Mouse (Mus musculus) liver, embryonic 13.5 days (tissue): ENCODE results near the gene Olfr985. TPM values are rescaled to one million over a fixed set of nuclear protein-coding genes. Genes with fewer than 3 reads are reported as not detected.

Experiments
- ATAC-seq: fragments of 200-750 bp; cut with Nextera tagmentation; 2 replicates; pipeline ENCODE4 v1.8.0; 2017; ENCODE audit warnings: low read depth, mild to moderate bottlenecking, moderate number of reproducible peaks, moderate library complexity
- DNase-seq: peaks from one replicate; pipeline ENCODE4 v3.0.0; 2022
- H3K27ac ChIP-seq: fragments of 300-500 bp; sonication (generic); 2 replicates; pipeline ENCODE4 v1.5.1; 2015; ENCODE audit warnings: moderate library complexity, mild to moderate bottlenecking, inconsistent platforms
- H3K27me3 ChIP-seq: fragments of 300-500 bp; sonication (generic); 2 replicates; pipeline ENCODE4 v1.6.1; 2015; ENCODE audit warnings: mild to moderate bottlenecking, inconsistent platforms
- H3K36me3 ChIP-seq: fragments of 300-500 bp; sonication (generic); 2 replicates; pipeline ENCODE4 v1.6.1; 2015; ENCODE audit warnings: mild to moderate bottlenecking, inconsistent platforms
- H3K4me1 ChIP-seq: fragments of 300-500 bp; sonication (generic); replicated peaks from 2 replicates; pipeline ENCODE4 v1.6.1; 2015; ENCODE audit warnings: inconsistent platforms
- H3K4me2 ChIP-seq: fragments of 300-500 bp; sonication (generic); 2 replicates; pipeline ENCODE4 v1.6.1; 2015; ENCODE audit warnings: inconsistent platforms, mild to moderate bottlenecking, moderate library complexity
- H3K4me3 ChIP-seq: fragments of 300-500 bp; sonication (generic); replicated peaks from 2 replicates; pipeline ENCODE4 v1.5.1; 2015; ENCODE audit warnings: mild to moderate bottlenecking, inconsistent platforms
- H3K9ac ChIP-seq: fragments of 300-500 bp; sonication (generic); 2 replicates; pipeline ENCODE4 v1.6.1; 2015; ENCODE audit warnings: mild to moderate bottlenecking, inconsistent platforms
- H3K9me3 ChIP-seq: fragments of 300-500 bp; sonication (generic); replicated peaks from 2 replicates; pipeline ENCODE4 v1.6.1; 2016; ENCODE audit warnings: inconsistent platforms
- WGBS: fragments of 180-500 bp; shearing (Covaris S2); methylation state at CpG from one replicate; pipeline ENCODE4 v1.1.7; 2015; ENCODE audit not compliant: insufficient replicate concordance; 5-methylcytosine and 5-hydroxymethylcytosine counted together
- polyA plus RNA-seq: library from polyadenylated mRNA; unstranded; fragments of >200 nt; fragmentation: Nextera tagmentation; extraction: Ambion mirVana; gene quantifications from 2 replicates; pipeline ENCODE4 v1.2.1, GENCODE M21; 2015

The Olfr985 gene
- polyA plus RNA-seq = not detected in 2 replicates

DNA sequence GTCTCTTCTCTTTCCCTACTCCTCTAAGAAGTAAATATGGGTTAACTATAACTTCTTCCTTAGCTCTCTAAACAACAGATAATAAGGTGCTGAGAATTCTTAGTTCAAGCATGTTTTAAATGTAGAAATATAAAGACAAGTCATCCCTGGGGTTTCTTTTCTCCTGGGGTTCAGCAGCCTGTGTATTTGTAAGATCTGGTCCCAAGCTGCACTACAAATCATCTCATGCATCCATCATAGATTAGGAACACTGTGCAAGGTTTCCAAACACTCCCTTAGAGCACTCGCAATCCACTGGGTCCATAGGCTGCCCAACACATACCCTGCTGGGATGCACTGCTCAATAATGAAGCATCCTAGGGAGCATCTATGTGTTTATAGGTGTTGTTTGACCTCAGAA lies at the start of gene Olfr985:
Olfr985 (minus strand) TSS at position 101 of the 400 bp plus-strand sequence.
- Histone ChIP-seq H3K4me1 (no peaks in the 10 kb centered on the region), H3K4me3 (no peak within 1 kb of the TSS), H3K9ac (no peak within 1 kb of the TSS), H3K4me2 (no peak within 1 kb of the TSS), H3K9me3 (no peaks in the 10 kb centered on the region), H3K27me3 (no peaks in the 10 kb centered on the region), H3K36me3 (no peaks in the 10 kb centered on the region), H3K27ac (no peak within 1 kb of the TSS)
- ATAC-seq (no peak), DNase-seq (no peak)
- WGBS = 64% methylated on average over 1 of the region's 1 CpGs

- 69% methylated on average over 6 of the region's 6 CpGs for WGBS
- Histone ChIP-seq H3K4me2 (no peak overlapping the region), H3K4me3 (no peak overlapping the region), H3K9ac (no peak overlapping the region), H3K27ac (no peak overlapping the region), H3K27me3 (no peaks in the 10 kb centered on the region), H3K4me1 (no peaks in the 10 kb centered on the region), H3K9me3 (no peaks in the 10 kb centered on the region), H3K36me3 (no peaks in the 10 kb centered on the region)
- DNase-seq (no peak), ATAC-seq (no peak)
These were observed 47.0 kb upstream of the Olfr985 start for GRCm38 (mm10) chr9:40177017-40177416.

DNA sequence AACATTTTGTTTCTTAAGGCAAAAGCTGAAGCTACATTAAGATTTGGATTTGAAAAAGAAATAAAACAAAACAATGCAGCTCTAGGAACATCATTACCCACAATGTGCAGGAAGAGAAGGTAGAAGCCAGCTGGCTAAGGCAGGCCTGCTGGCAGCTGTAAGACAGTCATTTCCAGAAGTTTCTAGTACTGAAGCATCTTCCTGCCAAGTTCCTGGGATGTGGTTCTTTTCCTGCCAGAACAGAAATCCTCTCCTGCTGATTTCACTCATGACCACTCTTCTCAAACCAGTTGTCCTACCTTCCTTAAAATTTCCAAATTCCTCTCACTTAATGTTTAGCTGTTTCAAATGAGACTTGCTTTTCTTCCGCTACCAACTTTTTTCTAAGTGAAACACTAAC lies 36.5 kb upstream of the Olfr985 start:
- no peaks in the 10 kb centered on the region for H3K4me1 ChIP-seq
- WGBS = 75% methylated on average over 1 of the region's 1 CpGs
- ATAC-seq = no peak
- H3K9me3 ChIP-seq = no peaks in the 10 kb centered on the region
- no peak overlapping the region for H3K9ac ChIP-seq
- H3K36me3 ChIP-seq = no peaks in the 10 kb centered on the region
- H3K4me3 ChIP-seq = no peak overlapping the region
- H3K27ac ChIP-seq = no peak overlapping the region
- H3K27me3 ChIP-seq = no peaks in the 10 kb centered on the region
- H3K4me2 ChIP-seq = no peak overlapping the region
- no peak for DNase-seq

GRCm38 (mm10) chr9:40155118-40155644 lies 25.2 kb upstream of the Olfr985 start:
- H3K9me3 ChIP-seq = no peaks in the 10 kb centered on the region
- H3K36me3 ChIP-seq = no peaks in the 10 kb centered on the region
- H3K4me2 ChIP-seq = no peak overlapping the region
- no peaks in the 10 kb centered on the region for H3K27me3 ChIP-seq
- ATAC-seq (no peak), DNase-seq (no peak)
- H3K27ac ChIP-seq = no peak overlapping the region
- H3K4me3 ChIP-seq = no peak overlapping the region
- H3K4me1 ChIP-seq = no peaks in the 10 kb centered on the region
- WGBS = 56% methylated on average over 4 of the region's 4 CpGs
- no peak overlapping the region for H3K9ac ChIP-seq

- Histone ChIP-seq H3K4me3 (no peak overlapping the region), H3K9ac (no peak overlapping the region), H3K4me2 (no peak overlapping the region), H3K36me3 (no peaks in the 10 kb centered on the region), H3K27ac (no peak overlapping the region), H3K27me3 (no peaks in the 10 kb centered on the region), H3K9me3 (no peaks in the 10 kb centered on the region), H3K4me1 (no peaks in the 10 kb centered on the region)
- WGBS = 36% methylated on average over 1 of the region's 1 CpGs
- ATAC-seq = no peak
- no peak for DNase-seq
These were observed 11.6 kb upstream of the Olfr985 start for GRCm38 (mm10) chr9:40141544-40141943.

DNA sequence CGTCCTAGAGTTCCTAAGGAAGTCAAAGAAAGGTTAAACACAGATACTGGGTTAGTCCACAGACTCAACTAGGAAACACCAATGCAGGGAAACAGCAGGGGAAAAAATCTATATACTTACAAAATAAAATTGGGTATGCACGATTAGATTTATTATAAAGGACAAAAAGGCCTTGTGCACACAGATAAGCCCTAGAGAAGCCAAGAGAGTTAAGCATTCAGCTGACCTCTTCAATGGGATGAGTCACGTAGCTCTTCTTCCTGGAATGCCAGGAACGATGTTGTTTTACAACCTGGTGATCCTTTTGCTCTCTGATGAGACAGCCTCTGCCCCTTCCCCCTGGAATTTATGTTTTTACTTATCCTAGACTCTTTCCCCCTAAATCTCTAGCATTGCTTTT lies 9.5 kb upstream of the Olfr985 start:
- Histone ChIP-seq H3K9ac (no peak overlapping the region), H3K4me3 (no peak overlapping the region), H3K27ac (no peak overlapping the region), H3K4me2 (no peak overlapping the region), H3K36me3 (no peaks in the 10 kb centered on the region), H3K9me3 (no peaks in the 10 kb centered on the region), H3K27me3 (no peaks in the 10 kb centered on the region), H3K4me1 (no peaks in the 10 kb centered on the region)
- no peak for DNase-seq
- WGBS = 46% methylated on average over 4 of the region's 4 CpGs
- no peak for ATAC-seq

GRCm38 (mm10) chr9:40136987-40137688 lies 7.2 kb upstream of the Olfr985 start:
- Histone ChIP-seq H3K9me3 (no peaks in the 10 kb centered on the region), H3K27me3 (no peaks in the 10 kb centered on the region), H3K36me3 (no peaks in the 10 kb centered on the region), H3K9ac (no peak overlapping the region), H3K4me3 (no peak overlapping the region), H3K27ac (no peak overlapping the region), H3K4me1 (no peaks in the 10 kb centered on the region), H3K4me2 (no peak overlapping the region)
- no peak for ATAC-seq
- DNase-seq = no peak
- WGBS = 50% methylated on average over 6 of the region's 6 CpGs

DNA sequence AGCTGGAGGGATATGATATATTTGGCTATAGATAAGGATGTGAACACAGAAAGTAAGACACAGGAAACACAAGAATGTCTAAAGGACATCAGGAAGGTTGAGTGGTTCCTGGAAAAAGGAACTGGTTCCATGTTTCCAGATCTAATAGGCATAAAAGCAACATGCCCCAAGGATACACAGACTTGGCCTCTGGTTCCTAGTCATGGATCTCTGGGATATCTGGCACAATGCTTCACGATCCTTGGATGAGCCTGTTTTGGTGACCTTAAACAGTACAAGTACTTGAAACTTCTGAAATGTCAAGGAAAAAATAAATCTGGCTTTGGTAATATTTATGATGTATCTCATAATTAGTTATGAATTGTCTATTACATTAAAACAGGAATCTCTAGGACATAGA lies 572 bp upstream of the Olfr985 start:
- Histone ChIP-seq H3K27ac (no peak overlapping the region), H3K4me2 (no peak overlapping the region), H3K9ac (no peak overlapping the region), H3K9me3 (no peaks in the 10 kb centered on the region), H3K4me1 (no peaks in the 10 kb centered on the region), H3K36me3 (no peaks in the 10 kb centered on the region), H3K4me3 (no peak overlapping the region), H3K27me3 (no peaks in the 10 kb centered on the region)
- ATAC-seq (no peak), DNase-seq (no peak)
- WGBS = 51% methylated on average over 1 of the region's 1 CpGs

- no peak overlapping the region for H3K9ac ChIP-seq
- no peaks in the 10 kb centered on the region for H3K27me3 ChIP-seq
- no peak for ATAC-seq
- no peak for DNase-seq
- no peaks in the 10 kb centered on the region for H3K36me3 ChIP-seq
- H3K4me1 ChIP-seq = no peaks in the 10 kb centered on the region
- H3K27ac ChIP-seq = no peak overlapping the region
- no peak overlapping the region for H3K4me3 ChIP-seq
- H3K4me2 ChIP-seq = no peak overlapping the region
- 65% methylated on average over 5 of the region's 5 CpGs for WGBS
- H3K9me3 ChIP-seq = no peaks in the 10 kb centered on the region
These were observed 12.7 kb downstream of the Olfr985 start for GRCm38 (mm10) chr9:40117287-40117659.

DNA sequence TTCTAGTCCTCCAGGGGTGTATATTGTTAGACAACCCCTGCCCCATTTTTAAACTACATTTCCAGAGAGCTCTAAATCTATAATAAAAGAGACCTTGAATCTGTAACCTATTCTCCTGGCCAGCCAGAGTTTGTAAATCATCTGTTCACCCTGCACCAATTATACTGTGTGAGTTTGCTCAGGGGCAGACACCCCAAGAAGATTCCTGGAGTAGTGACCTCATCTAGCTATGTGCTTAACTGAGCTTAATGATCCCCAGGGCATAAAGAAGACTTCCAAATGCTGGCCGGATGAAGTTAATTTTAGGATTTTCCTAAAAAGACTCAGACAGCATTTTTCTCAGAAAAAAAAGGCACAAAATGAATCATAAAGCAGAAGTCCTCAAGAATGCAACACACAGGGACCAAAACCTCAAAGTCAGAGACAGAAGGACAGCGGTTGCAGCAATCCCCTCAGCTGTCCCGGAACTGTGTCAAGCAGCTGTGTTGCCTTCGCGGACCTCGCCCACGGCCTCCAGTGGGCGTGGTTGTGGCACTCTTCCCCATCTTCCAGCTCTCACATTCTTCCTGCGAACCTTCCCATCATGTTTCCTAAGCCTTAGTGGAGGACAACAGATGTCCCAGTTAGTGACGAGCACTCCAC lies 13.2 kb downstream of the Olfr985 start:
- Histone ChIP-seq H3K4me1 (no peaks in the 10 kb centered on the region), H3K27ac (no peak overlapping the region), H3K4me2 (no peak overlapping the region), H3K36me3 (no peaks in the 10 kb centered on the region), H3K9ac (no peak overlapping the region), H3K27me3 (no peaks in the 10 kb centered on the region), H3K9me3 (no peaks in the 10 kb centered on the region), H3K4me3 (no peak overlapping the region)
- DNase-seq = peak; percentile 2
- no peak for ATAC-seq
- WGBS = 39% methylated on average over 10 of the region's 10 CpGs

DNA sequence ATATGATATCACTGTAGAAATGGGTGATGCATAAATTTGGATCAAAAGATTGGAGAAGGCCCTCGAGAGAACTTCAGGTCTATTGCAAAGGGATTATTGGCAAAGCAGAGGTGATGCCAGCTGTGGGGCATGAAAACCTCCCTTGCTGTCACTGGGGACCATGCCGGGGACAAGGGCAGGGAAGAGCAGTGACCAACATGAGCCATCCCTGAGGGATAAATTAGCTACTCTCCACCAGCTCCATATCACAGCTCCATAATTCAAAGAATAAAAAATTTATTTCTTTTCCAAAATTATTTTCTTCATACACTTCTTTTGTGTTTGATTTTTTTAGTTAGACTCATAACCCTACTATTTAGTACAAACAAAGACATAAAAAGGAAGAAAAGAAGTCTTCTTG lies 15.9 kb downstream of the Olfr985 start, which contains the start of gene Olfr984:
Olfr984 (minus strand) TSS at position 101 of the 400 bp plus-strand sequence.
- Histone ChIP-seq H3K27me3 (no peaks in the 10 kb centered on the region), H3K4me3 (no peak within 1 kb of the TSS), H3K36me3 (no peaks in the 10 kb centered on the region), H3K4me2 (no peak within 1 kb of the TSS), H3K9ac (no peak within 1 kb of the TSS), H3K27ac (no peak within 1 kb of the TSS), H3K9me3 (no peaks in the 10 kb centered on the region), H3K4me1 (no peaks in the 10 kb centered on the region)
- 54% methylated on average over 2 of the region's 2 CpGs for WGBS
- DNase-seq (no peak), ATAC-seq (no peak)

DNA sequence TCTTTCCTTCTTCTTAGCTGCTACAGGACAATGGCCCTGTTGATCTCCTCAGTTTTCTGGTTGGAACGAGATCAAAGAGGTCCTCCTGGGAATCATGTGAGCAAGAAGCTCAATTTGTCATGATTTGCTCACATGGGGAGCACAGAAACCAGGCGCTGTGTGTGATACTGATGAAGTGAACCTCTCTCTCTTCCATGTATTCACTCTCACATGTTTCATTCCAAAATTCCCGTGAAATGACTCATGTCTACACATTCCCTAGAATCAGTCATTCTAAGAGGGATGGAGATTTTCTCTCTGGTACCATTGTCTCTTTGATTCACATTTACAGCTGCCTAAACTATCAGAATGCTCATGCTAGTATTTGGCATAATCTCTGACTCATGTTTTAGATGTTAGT lies 35.2 kb downstream of the Olfr985 start:
- no peaks in the 10 kb centered on the region for H3K4me1 ChIP-seq
- H3K9me3 ChIP-seq = no peaks in the 10 kb centered on the region
- H3K4me2 ChIP-seq = no peak overlapping the region
- H3K4me3 ChIP-seq = no peak overlapping the region
- WGBS = 46% methylated on average over 3 of the region's 3 CpGs
- no peak overlapping the region for H3K9ac ChIP-seq
- DNase-seq (no peak), ATAC-seq (no peak)
- no peaks in the 10 kb centered on the region for H3K27me3 ChIP-seq
- no peaks in the 10 kb centered on the region for H3K36me3 ChIP-seq
- no peak overlapping the region for H3K27ac ChIP-seq
